Mouse (Mus musculus) heart, postnatal 0 days (tissue): ENCODE measurements around the gene Gjc2. TPM values are rescaled to one million over a fixed set of nuclear protein-coding genes. Genes with fewer than 3 reads are reported as not detected.

Source experiments
- ATAC-seq: fragments of 200-750 bp; cut with Nextera tagmentation; 2 replicates; pipeline ENCODE4 v1.8.0; 2017; ENCODE audit warnings: low read depth, moderate number of reproducible peaks, moderate library complexity; ENCODE audit not compliant: insufficient read depth
- DNase-seq: peaks from one replicate; pipeline ENCODE4 v3.0.0-alpha.2; 2016; ENCODE audit warnings: low spot score
- H3K27ac ChIP-seq: fragments of 300-500 bp; sonication (generic); 2 replicates; pipeline ENCODE4 v1.5.1; 2014; ENCODE audit warnings: low read depth, mild to moderate bottlenecking
- H3K27me3 ChIP-seq: fragments of 300-500 bp; sonication (generic); 2 replicates; pipeline ENCODE4 v1.6.1; 2014; ENCODE audit warnings: low read length, mixed read lengths; ENCODE audit not compliant: control insufficient read depth, insufficient read depth
- H3K36me3 ChIP-seq: fragments of 300-500 bp; sonication (generic); replicated peaks from 2 replicates; pipeline ENCODE4 v1.6.1; 2014; ENCODE audit warnings: low read length, mixed read lengths; ENCODE audit not compliant: control insufficient read depth, insufficient read depth
- H3K4me1 ChIP-seq: fragments of 300-500 bp; sonication (generic); 2 replicates; pipeline ENCODE4 v1.6.1; 2014; ENCODE audit warnings: antibody characterized with exemption; ENCODE audit not compliant: control insufficient read depth, insufficient read depth
- H3K4me2 ChIP-seq: fragments of 300-500 bp; sonication (generic); 2 replicates; pipeline ENCODE4 v1.6.1; 2014; ENCODE audit warnings: low read depth, mild to moderate bottlenecking, low read length, moderate library complexity
- H3K4me3 ChIP-seq: fragments of 300-500 bp; sonication (generic); 2 replicates; pipeline ENCODE4 v1.5.1; 2014; ENCODE audit warnings: low read depth, low read length
- H3K9ac ChIP-seq: fragments of 300-500 bp; sonication (generic); replicated peaks from 2 replicates; pipeline ENCODE4 v1.6.1; 2014; ENCODE audit warnings: low read depth, low read length, mixed read lengths
- H3K9me3 ChIP-seq: fragments of 300-500 bp; sonication (generic); replicated peaks from 2 replicates; pipeline ENCODE4 v1.6.1; 2016; ENCODE audit warnings: low read length; ENCODE audit not compliant: control insufficient read depth
- CTCF ChIP-seq: IDR thresholded peaks from 2 replicates; pipeline ENCODE4 v1.5.1; 2016; ENCODE audit warnings: antibody characterized with exemption, control low read depth, low read depth
- EP300 ChIP-seq: IDR thresholded peaks from 2 replicates; pipeline ENCODE4 v1.6.1; 2016; ENCODE audit warnings: antibody characterized with exemption, low read depth
- WGBS: fragments of 180-500 bp; shearing (Covaris S2); extraction: QIAGEN DNeasy Blood & Tissue Kit; methylation state at CpG from one replicate; pipeline ENCODE4 v1.1.7; 2014; 5-methylcytosine and 5-hydroxymethylcytosine counted together
- polyA plus RNA-seq: library from polyadenylated mRNA; unstranded; fragments of >200 nt; fragmentation: Nextera tagmentation; extraction: Ambion mirVana; gene quantifications from 2 replicates; pipeline ENCODE4 v1.2.1, GENCODE M21; 2015
- total RNA-seq: library from RNA; depleted of rRNA; stranded (reverse); fragments of >200 nt; gene quantifications from 2 replicates; pipeline ENCODE4 v1.2.3, GENCODE M21; 2014; ENCODE audit warnings: low replicate concordance

Gene Gjc2
- total and polyA plus RNA-seq, 2 experiments from 2014 or later = 0.08 to 0.63 TPM

DNA sequence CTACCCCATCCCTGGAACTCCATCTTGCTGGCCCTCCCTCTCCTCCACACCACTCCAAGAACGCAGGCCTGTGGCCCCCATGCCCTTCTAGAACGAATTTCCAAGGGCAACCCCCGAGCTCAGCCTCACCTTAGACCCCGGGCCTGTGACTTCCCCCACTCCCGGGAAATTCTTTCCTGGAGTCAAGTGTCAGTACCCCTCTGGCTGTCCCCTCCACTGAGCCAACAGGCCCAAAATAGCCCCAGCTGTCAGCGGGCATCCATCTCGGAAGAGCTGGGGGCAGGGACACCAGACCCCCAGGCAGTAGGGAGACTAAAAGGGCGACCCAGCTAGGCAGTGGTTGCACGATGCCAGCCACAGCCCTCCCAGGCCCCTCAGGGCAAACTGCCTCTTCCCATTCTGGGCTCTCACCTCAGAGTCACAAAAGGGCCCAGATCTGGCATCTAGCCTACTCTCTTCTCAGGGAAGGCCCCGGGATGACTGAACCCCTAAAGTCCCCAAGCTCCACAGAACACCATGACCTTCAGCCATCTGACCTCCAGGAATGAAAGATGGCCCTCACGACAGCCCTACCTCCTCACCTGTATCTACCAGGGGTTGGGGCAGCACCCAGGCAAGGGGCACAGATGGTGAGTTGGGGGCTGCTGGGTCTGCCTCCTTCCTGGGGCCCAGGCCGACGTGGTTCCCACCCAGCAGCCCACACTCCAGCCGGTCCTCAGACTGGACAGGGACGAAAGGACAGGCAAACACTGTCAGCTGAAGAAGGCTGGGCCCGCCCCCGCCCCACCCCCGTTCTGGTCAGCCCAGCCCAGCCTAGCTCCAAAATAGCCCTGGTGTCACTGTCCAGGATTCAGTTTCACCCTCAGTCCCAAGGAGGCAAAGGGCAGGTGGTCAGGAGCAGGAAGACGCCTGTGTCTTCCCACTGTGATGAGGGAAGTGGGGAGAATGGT, 44.2 kb downstream of the Gjc2 start:
- ATAC-seq = peak; percentile 83
- Histone ChIP-seq H3K9ac (peak overlapping the region; percentile 77), H3K9me3 (no peaks in the 10 kb centered on the region), H3K4me2 (peak overlapping the region; percentile 76), H3K4me3 (peak overlapping the region; percentile 52), H3K4me1 (peaks cover 34% of the 10 kb centered on the region), H3K27me3 (peaks cover 21% of the 10 kb centered on the region), H3K36me3 (peaks cover 14% of the 10 kb centered on the region), H3K27ac (peak overlapping the region; percentile 99)
- DNase-seq = peak; percentile 76
- 33% methylated on average over 19 of the region's 19 CpGs for WGBS
- no peak for TF ChIP-seq CTCF
- TF ChIP-seq EP300 = no peak

DNA sequence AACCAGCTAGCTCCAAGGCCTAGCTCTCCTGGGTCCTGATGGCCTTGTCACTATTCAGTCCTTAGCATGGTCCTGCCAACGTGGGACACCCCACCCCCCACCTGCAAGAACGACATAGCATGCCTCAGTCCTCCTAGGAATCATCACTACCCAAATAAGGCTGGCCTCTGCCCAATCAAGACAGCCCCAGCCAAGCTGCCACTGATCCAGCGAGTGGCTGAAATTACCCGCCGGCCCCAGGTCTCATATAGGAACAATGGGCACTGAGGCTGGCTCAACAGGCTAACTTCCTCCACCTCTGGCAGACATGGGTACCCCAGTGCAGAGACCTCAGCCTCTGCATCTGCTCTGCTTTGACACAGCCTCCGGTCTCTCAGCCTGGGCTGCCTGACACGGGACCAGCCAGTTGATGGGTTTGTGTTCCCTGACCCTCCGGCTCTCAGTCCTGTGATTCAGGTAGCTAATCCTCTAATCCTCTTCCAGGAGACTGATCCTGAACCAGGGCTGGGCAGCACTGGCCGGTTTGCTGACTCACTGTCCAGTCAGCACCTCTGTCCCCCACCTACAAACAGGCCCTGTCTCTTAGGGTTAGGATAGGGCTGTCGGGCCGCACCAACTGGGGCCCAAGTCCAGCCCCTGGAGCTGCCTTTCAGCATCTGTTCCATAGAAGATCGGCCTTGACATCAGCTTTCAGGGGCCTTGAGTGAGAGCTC, 45.9 kb downstream of the Gjc2 start:
- H3K27me3 ChIP-seq = peaks cover 21% of the 10 kb centered on the region
- H3K36me3 ChIP-seq = peaks cover 31% of the 10 kb centered on the region
- H3K4me3 ChIP-seq = peak overlapping the region; percentile 52
- H3K9me3 ChIP-seq = no peaks in the 10 kb centered on the region
- TF ChIP-seq CTCF (no peak), EP300 (no peak)
- H3K27ac ChIP-seq = peak overlapping the region; percentile 99
- no peak for DNase-seq
- no peak for ATAC-seq
- peak overlapping the region; percentile 76 for H3K4me2 ChIP-seq
- H3K9ac ChIP-seq = peak overlapping the region; percentile 77
- peaks cover 34% of the 10 kb centered on the region for H3K4me1 ChIP-seq
- WGBS = 41% methylated on average over 12 of the region's 12 CpGs

DNA sequence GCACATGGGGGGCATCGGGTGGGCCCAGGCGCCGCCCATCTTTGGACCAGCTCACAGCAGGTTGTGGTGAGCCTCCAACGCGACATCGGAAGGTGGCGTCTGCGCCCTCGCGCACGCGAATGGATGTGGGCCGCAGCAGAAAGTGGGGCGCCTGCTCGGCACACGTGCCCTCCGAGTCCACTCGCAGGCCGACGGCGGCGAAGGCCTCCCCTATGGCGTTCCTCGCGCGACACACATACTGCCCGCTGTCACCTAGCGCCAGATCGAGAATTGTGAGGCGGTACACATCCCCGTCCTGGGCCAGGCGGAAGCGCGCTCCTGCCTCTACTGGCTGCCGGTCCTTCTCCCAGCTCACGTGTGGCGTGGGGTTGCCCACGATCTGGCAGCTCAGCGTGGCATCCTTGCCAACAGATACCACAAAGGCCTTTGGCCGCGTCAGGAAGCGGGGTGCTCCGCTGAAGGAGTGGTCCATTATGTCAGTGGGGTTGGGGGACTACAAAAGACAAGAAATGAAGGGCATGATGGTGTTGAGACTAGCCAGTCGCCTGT, 47.0 kb downstream of the Gjc2 start, which contains the start of gene Obscn:
Gene Obscn, minus strand, starts transcription at position 499 of the 549 bp plus-strand sequence.
- WGBS = 33% methylated on average over 44 of the region's 44 CpGs
- peaks cover 40% of the 10 kb centered on the region for H3K36me3 ChIP-seq
- no peak for TF ChIP-seq EP300
- no peak for TF ChIP-seq CTCF
- peak within 1 kb of the TSS; percentile 99 for H3K27ac ChIP-seq
- H3K27me3 ChIP-seq = peaks cover 21% of the 10 kb centered on the region
- H3K9me3 ChIP-seq = no peaks in the 10 kb centered on the region
- peaks cover 30% of the 10 kb centered on the region for H3K4me1 ChIP-seq
- H3K4me2 ChIP-seq = peak within 1 kb of the TSS; percentile 76
- DNase-seq (no peak), ATAC-seq (no peak)
- peak within 1 kb of the TSS; percentile 77 for H3K9ac ChIP-seq
- H3K4me3 ChIP-seq = peak within 1 kb of the TSS; percentile 52

DNA sequence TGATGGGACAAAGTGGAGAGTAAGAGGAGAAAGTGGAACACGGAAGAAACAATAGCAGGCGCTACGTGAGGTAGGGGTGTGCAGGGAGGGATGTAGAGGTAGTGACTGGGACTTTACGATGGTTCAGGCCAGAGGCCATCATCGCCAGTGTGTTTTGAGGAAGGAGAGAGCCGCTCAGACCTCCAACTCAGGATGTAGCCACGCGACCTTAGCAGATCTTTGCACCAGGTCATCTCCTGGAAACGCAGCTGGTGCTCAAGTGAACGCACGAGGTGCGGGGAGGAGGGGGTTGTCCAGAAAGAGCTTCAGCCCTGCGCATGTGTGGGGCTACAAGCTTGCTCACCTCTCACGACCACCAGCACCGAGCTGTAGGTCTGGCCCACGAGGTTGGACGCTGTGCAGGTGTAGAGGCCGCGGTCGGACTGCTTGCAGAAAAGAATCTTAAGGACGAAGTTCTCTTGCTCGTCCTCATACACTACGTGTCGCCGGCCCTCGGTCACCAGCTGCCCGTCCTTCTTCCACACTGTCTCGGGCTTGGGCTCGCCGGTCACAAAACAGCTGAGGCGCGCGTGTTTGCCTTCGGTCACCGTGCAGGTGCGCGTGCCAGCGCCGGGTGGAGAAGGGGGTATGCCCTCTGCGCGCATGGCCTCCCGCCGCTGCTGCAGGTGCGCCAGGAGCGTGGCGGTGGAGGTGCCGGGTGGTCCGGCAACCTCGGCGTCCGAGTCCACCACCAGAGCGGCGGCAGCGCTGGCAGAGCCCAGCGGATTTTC, 47.8 kb downstream of the Gjc2 start:
- Histone ChIP-seq H3K9me3 (no peaks in the 10 kb centered on the region), H3K27ac (no peak overlapping the region), H3K4me3 (0 out of 2 replicates have a peak overlapping the region, but pooled peaks have one; percentile 11), H3K27me3 (peaks cover 21% of the 10 kb centered on the region), H3K4me2 (peak overlapping the region; percentile 76), H3K9ac (no peak overlapping the region), H3K36me3 (peaks cover 44% of the 10 kb centered on the region), H3K4me1 (peaks cover 30% of the 10 kb centered on the region)
- TF ChIP-seq CTCF = no peak
- TF ChIP-seq EP300 = no peak
- DNase-seq = no peak
- ATAC-seq = no peak
- 35% methylated on average over 55 of the region's 55 CpGs for WGBS
